Mouse (Mus musculus) liver, embryonic 14.5 days (tissue): ENCODE measurements around the gene Coro7.

Experiments
- CTCF ChIP-seq: IDR thresholded peaks from 2 replicates; pipeline ENCODE4 v1.5.1; 2016; ENCODE audit warnings: antibody characterized with exemption, low read depth, control low read depth
- EP300 ChIP-seq: IDR thresholded peaks from 2 replicates; pipeline ENCODE4 v1.6.1; 2016; ENCODE audit warnings: antibody characterized with exemption, low read depth

DNA sequence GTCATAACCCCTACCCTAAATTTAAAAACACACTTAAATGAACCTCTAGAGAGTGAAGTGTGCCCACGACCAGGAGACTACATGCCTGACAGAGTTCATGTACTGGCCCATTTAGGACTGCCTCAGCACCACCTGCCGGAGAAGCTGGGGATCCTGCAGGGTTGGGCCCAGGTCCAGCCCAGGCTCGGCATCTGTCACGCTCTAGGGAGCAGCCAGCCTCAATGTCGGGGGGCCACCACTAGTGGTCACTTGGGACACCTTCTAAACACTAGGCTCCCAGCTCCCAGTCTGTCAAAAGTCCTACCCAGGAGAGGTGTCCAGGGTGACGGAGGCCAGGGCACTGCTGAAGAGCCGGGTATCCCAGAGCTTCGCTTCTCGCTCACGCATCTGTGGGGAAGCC, 24.9 kb downstream of the Coro7 start:
- TF ChIP-seq CTCF (no peak), EP300 (no peak)
